Mouse (Mus musculus) midbrain, embryonic 10.5 days (tissue): Measurements from ENCODE around the gene Ntrk3. TPM values are rescaled to one million over a fixed set of nuclear protein-coding genes. Genes with fewer than 3 reads are reported as not detected.

Experiments
- DNase-seq: peaks from one replicate; pipeline ENCODE4 v3.0.0-alpha.2; 2017; ENCODE audit warnings: low spot score
- H3K27ac ChIP-seq: fragments of 300-500 bp; sonication (generic); replicated peaks from 2 replicates; pipeline ENCODE4 v1.5.1; 2016; ENCODE audit warnings: mild to moderate bottlenecking
- H3K27me3 ChIP-seq: fragments of 300-500 bp; sonication (generic); 2 replicates; pipeline ENCODE4 v1.6.1; 2016; ENCODE audit warnings: low read depth, mild to moderate bottlenecking; ENCODE audit not compliant: poor library complexity, severe bottlenecking
- H3K36me3 ChIP-seq: fragments of 300-500 bp; sonication (generic); 2 replicates; pipeline ENCODE4 v1.6.1; 2016; ENCODE audit warnings: mild to moderate bottlenecking, moderate library complexity
- H3K4me1 ChIP-seq: fragments of 300-500 bp; sonication (generic); 2 replicates; pipeline ENCODE4 v1.6.1; 2016
- H3K4me3 ChIP-seq: fragments of 300-500 bp; sonication (generic); 2 replicates; pipeline ENCODE4 v1.5.1; 2016; ENCODE audit warnings: mild to moderate bottlenecking, moderate library complexity
- H3K9me3 ChIP-seq: fragments of 300-500 bp; sonication (generic); replicated peaks from 2 replicates; pipeline ENCODE4 v1.6.1; 2016; ENCODE audit warnings: mild to moderate bottlenecking
- WGBS: fragments of 180-500 bp; shearing (Covaris S2); methylation state at CpG from one replicate; pipeline ENCODE4 v1.1.7; 2016; 5-methylcytosine and 5-hydroxymethylcytosine counted together
- polyA plus RNA-seq: library from polyadenylated mRNA; unstranded; fragments of >200 nt; fragmentation: Nextera tagmentation; extraction: Ambion mirVana; gene quantifications from 2 replicates; pipeline ENCODE4 v1.2.1, GENCODE M21; 2016

The Ntrk3 gene
- polyA plus RNA-seq, 1 experiment from 2014 or later = 2.1 TPM

DNA sequence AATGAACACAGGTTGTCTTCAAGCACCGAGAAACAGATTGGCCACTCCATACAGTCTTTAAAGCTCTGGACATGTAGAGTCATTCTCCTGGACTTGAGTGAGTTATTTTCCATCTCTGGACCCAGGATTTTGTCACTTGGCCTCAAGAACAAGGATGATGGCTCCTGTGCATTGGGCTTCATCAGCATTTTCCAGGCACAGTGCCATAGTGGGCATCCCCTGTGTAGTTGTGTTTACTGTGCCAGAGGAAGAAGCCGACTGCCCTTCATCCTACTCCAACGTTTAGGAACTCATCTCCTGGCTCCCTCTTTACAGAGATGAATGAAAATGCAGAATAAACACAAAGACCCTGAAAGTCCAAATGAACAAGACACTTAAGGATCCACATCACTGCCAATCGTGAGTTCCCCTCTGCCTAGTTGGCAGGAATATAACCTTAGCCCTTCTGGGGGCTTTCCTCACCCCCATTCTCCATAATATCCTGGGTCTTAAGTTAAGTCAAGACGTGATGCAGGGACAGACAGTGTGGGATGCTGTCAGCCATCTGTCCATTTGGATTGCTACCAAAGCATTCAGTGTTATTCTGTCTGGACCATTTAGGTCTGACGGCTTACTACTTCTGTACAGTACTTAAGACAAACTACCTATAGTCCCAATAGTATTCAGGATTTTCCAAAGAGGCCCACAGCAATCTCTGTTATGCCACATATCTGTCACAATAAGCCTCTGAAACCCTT, 137.7 kb downstream of the Ntrk3 start:
- Histone ChIP-seq H3K4me1 (peaks cover 46% of the 10 kb centered on the region), H3K36me3 (no peaks in the 10 kb centered on the region), H3K4me3 (no peak overlapping the region), H3K27me3 (peaks cover 47% of the 10 kb centered on the region), H3K27ac (no peak overlapping the region), H3K9me3 (no peaks in the 10 kb centered on the region)
- 83% methylated on average over 6 of the region's 6 CpGs for WGBS
- DNase-seq = no peak

DNA sequence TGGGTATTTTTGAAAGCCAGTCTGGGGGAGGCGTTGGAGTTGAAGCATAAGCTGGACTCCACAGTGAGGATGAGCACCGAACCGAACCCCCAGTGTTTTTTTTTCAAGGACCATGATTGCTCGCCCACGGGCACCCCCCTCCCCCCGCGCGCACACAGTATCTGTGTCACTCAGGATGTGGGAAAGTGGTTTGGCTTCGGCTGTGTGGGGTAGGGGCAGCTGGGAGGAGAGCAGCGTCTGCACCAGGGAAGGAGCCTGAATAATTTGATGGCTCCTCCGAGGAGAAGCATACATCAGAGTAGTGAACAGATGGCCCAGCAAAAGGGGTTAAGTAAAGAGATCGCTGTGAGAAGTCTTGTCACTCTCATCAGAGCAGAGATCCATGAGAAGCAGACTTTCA, 139.7 kb downstream of the Ntrk3 start:
- no peak for DNase-seq
- Histone ChIP-seq H3K9me3 (no peaks in the 10 kb centered on the region), H3K27ac (peak overlapping the region; percentile 42; the same call in 1 of the 2 replicates), H3K36me3 (no peaks in the 10 kb centered on the region), H3K4me1 (peaks cover 28% of the 10 kb centered on the region), H3K27me3 (peaks cover 50% of the 10 kb centered on the region), H3K4me3 (no peak overlapping the region)
- 44% methylated on average over 12 of the region's 12 CpGs for WGBS

DNA sequence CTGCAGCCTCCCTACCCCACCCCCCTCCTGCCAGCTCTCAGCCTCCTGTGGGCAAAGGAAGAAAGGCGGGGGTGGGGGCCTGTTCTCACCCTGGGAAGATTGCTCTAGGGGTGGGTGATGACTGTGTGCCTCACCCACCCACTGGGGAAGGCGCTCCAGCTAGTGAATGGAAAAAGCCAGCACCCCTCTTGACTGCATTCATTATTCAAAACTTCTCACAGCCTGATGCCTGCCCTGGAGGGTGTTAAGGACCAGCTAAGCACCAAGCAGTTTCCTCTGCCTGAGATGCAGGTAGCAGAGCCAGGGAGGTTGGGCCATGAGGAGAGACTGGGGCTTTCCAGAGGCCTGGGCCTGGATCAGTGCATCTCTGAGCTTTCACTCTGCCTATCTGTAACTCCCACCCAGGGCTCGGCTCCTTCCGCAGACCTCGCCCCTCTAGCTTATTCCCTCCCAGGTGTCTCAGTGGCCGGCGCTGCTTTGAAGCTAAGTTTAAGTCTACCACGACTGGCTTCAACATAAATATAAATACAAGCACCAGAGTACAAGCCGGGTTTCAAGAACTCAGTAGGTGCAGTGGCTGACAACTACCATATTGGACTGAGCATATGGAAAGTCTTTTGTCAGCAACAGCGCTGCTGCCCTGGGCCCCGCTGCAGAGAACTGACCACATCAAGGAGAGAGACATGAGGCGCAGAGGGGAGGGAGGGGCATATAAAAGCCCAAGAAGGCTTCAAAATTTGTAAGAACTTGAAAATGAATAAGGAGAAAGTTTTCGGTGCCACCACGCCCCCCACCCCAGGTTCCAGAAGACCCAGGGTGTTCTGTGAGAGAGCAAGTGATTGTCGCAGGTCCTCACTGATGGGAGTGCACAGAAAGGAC, 140.3 kb downstream of the Ntrk3 start:
- H3K4me1 ChIP-seq = peaks cover 28% of the 10 kb centered on the region
- peaks cover 50% of the 10 kb centered on the region for H3K27me3 ChIP-seq
- H3K9me3 ChIP-seq = no peaks in the 10 kb centered on the region
- H3K4me3 ChIP-seq = no peak overlapping the region
- no peaks in the 10 kb centered on the region for H3K36me3 ChIP-seq
- no peak for DNase-seq
- H3K27ac ChIP-seq = peak overlapping the region; percentile 65
- WGBS = 24% methylated on average over 15 of the region's 15 CpGs

DNA sequence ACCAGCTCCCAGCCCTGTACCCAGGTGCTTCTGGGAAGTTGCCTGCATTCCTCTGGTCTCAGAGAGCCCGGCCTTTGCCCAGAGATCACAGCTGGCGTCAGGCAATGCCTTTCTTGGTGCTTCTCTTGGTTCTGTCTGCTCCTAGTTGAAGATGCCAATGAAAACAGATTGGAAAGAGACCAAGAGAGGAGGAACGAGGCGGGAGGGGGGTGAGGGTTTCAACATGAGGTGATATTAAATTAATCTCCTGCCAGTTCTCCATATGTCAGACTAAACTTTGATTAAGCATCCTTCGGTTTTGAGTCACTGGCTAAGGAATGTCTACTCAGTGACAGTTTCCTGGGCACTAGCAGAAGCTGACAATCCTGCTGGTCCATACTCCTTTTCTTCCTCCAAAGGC, 141.3 kb downstream of the Ntrk3 start:
- Histone ChIP-seq H3K36me3 (no peaks in the 10 kb centered on the region), H3K4me1 (peaks cover 28% of the 10 kb centered on the region), H3K4me3 (no peak overlapping the region), H3K27me3 (peaks cover 50% of the 10 kb centered on the region), H3K9me3 (no peaks in the 10 kb centered on the region), H3K27ac (no peak overlapping the region)
- 51% methylated on average over 5 of the region's 5 CpGs for WGBS
- no peak for DNase-seq

DNA sequence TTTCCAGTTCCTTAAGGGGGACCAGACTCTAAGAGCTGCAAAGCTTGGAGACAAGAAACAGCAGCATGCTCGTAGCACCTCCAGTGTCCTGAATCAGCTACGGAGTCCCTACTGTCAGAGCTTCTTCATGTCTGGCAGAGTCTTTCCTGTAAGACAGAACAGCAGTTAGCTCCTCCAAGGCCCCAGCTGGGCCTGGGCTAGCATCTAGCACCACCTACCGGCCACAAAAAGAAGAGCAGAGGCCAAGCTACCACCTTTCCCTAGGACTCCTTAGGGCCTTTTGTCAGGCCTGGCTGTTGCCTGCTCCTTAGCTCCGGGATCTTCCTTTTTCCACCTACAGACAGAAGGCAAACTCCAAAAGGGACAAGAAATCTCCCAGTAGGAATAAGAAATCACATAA, 141.9 kb downstream of the Ntrk3 start:
- DNase-seq = peak; percentile 74
- H3K4me1 ChIP-seq = peaks cover 28% of the 10 kb centered on the region
- peaks cover 49% of the 10 kb centered on the region for H3K27me3 ChIP-seq
- H3K27ac ChIP-seq = 0 out of 2 replicates have a peak overlapping the region, but pooled peaks have one; percentile 13
- 11% methylated on average over 4 of the region's 4 CpGs for WGBS
- no peaks in the 10 kb centered on the region for H3K36me3 ChIP-seq
- no peaks in the 10 kb centered on the region for H3K9me3 ChIP-seq
- H3K4me3 ChIP-seq = no peak overlapping the region

DNA sequence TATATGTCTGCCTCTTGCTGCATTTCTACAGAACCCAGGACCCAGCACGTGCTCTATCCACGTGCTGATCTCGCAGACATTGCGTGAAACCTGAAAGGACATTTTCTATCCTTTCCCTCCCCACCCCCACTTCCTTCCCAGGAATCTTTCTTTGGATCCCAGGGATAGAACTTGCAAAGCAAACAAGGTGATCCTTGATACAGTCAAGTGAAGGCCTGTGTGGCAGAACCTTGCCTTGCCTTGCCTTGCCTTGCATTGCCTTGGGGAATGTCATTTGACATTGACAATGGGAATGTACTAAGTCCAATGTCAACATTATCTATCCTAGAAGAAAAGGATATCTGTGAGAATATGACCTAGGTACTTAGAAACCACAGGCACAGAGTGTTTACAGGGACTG, 144.9 kb downstream of the Ntrk3 start:
- Histone ChIP-seq H3K9me3 (no peaks in the 10 kb centered on the region), H3K4me3 (no peak overlapping the region), H3K27me3 (peaks cover 22% of the 10 kb centered on the region), H3K4me1 (peaks cover 17% of the 10 kb centered on the region), H3K36me3 (no peaks in the 10 kb centered on the region), H3K27ac (no peak overlapping the region)
- 87% methylated on average over 4 of the region's 4 CpGs for WGBS
- DNase-seq = no peak

DNA sequence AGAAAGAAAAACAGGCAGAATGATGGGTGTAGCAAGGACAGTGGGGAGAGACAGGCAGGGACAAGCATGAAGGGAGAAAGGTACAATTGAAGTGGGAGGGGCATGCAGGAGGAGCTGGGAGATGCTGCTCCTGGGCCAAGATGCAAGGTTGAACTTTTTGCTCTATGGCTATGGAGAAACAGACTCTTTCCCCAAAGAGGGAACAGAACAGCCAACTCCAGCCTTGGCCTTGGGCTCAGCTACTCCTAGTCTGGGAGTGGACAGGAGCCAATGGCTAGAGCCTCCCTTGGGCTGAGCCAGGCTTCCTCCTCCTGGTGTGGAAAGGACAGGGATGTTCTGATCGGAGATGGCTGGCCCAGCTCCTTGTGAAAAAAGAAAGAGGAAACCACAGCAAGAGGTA, 145.6 kb downstream of the Ntrk3 start:
- H3K9me3 ChIP-seq = no peaks in the 10 kb centered on the region
- H3K4me3 ChIP-seq = no peak overlapping the region
- H3K27ac ChIP-seq = no peak overlapping the region
- peaks cover 9% of the 10 kb centered on the region for H3K4me1 ChIP-seq
- no peaks in the 10 kb centered on the region for H3K36me3 ChIP-seq
- WGBS = 90% methylated on average over 1 of the region's 1 CpGs
- H3K27me3 ChIP-seq = peaks cover 19% of the 10 kb centered on the region
- no peak for DNase-seq

DNA sequence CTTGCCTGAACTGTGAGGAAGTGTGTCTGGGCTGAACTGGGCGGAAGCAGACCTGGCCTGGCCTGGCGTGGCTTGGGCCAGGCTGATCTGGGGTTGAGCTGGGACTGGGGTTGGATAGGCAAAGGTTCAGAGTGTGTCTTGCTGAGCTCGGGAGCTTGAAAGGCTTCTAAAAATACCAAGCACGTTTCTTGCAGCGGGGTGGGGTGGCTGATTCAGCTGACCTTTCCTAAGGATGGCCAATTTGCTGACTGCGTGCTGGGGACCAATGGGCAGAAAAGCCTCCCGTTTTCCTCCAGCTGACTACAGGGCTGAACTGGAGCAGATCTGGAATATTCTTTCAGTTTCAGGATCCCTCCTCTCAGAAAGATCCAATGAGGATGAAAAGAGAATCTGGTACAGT, 148.0 kb downstream of the Ntrk3 start:
- peaks cover 29% of the 10 kb centered on the region for H3K27me3 ChIP-seq
- no peaks in the 10 kb centered on the region for H3K36me3 ChIP-seq
- 66% methylated on average over 7 of the region's 7 CpGs for WGBS
- no peaks in the 10 kb centered on the region for H3K9me3 ChIP-seq
- H3K4me1 ChIP-seq = peaks cover 5% of the 10 kb centered on the region
- no peak for DNase-seq
- no peak overlapping the region for H3K27ac ChIP-seq
- no peak overlapping the region for H3K4me3 ChIP-seq

DNA sequence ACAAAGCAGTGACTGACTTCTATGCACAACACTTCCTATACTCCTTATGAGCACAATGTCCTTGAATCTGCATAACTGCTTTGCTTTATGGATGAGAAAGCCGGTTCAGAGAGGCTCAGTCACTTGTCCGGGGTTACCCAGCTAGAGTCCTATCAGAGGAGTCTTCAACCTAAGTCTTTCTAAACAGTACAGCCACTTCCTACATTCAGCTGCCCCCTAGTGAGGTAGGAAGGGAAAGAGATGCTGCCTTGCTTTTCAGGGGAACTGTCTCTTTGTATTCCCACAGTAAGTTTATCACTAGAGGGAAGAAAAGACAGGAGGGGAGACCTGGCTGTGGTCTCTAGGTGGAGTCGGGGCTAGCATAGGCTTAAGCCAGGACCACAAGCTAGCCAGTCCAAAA, 151.0 kb downstream of the Ntrk3 start:
- no peak overlapping the region for H3K4me3 ChIP-seq
- H3K27me3 ChIP-seq = peaks cover 54% of the 10 kb centered on the region
- DNase-seq = no peak
- peaks cover 5% of the 10 kb centered on the region for H3K4me1 ChIP-seq
- WGBS = 40% methylated on average over 3 of the region's 3 CpGs
- H3K27ac ChIP-seq = no peak overlapping the region
- no peaks in the 10 kb centered on the region for H3K9me3 ChIP-seq
- H3K36me3 ChIP-seq = no peaks in the 10 kb centered on the region

DNA sequence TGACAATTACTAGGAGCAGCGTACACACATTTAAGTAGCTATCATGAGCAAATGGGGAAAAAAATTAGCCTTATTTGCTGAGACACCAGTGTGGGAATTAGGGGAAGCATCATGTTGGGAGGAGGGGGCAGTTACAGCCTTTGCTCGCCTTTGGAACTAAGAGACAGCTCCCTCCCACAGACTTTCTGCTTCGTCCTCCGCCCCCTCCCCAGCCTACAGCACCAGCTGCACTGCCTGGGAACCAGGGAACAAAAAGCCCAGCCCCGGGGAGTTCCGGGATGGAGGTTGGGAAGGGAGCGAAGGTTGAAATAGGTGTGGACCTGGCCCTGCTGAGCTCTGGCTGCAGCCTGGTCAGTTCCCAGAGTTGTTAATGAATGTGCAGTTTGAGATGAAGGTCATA, 151.9 kb downstream of the Ntrk3 start:
- Histone ChIP-seq H3K27me3 (peaks cover 62% of the 10 kb centered on the region), H3K4me3 (no peak overlapping the region), H3K9me3 (no peaks in the 10 kb centered on the region), H3K27ac (no peak overlapping the region), H3K36me3 (no peaks in the 10 kb centered on the region), H3K4me1 (peaks cover 5% of the 10 kb centered on the region)
- 39% methylated on average over 7 of the region's 7 CpGs for WGBS
- DNase-seq = no peak

DNA sequence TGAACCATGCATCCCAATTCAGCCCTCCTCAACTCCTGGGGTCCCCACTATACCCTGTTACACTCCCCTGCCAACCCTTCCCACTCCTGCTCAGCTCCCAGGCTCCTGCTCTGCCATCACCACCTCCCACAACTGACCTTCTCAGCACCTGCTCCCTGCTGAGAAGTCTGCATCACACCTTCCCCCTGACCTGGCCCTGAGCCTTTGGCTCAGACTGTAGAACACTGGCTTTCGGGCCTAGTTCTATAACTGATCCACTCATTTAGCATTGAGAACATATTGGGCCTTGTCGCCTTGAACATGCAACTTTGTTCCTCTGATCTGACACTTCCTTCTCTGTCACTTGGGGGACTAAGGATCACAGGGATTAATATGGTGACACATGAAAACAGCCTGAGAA, 152.9 kb downstream of the Ntrk3 start:
- H3K27me3 ChIP-seq = peaks cover 73% of the 10 kb centered on the region
- no peak for DNase-seq
- H3K27ac ChIP-seq = no peak overlapping the region
- no peaks in the 10 kb centered on the region for H3K9me3 ChIP-seq
- H3K4me1 ChIP-seq = peaks cover 5% of the 10 kb centered on the region
- no peaks in the 10 kb centered on the region for H3K36me3 ChIP-seq
- no peak overlapping the region for H3K4me3 ChIP-seq
- WGBS = 88% methylated on average over 2 of the region's 2 CpGs

DNA sequence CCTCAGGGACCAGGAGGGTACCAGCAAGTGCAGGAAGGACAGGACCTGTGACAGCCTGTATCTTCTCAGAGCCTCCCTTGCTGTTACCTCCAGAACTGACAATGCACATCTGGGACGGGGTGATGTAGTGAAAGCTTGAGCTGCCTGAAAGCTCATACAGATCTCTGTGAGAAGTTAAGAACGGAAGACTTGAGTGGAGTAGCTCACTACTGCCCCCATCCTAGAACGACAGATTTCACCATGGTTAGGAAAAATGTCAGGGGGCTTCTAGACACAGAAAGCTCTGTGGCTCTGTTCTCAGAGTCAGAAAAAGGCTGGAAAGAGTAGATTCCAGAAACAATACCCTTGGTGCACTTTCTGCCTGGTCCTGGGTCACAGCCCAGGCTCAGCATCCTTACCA, 153.3 kb downstream of the Ntrk3 start:
- Histone ChIP-seq H3K4me3 (no peak overlapping the region), H3K36me3 (no peaks in the 10 kb centered on the region), H3K27ac (no peak overlapping the region), H3K27me3 (peaks cover 77% of the 10 kb centered on the region), H3K9me3 (no peaks in the 10 kb centered on the region), H3K4me1 (peaks cover 8% of the 10 kb centered on the region)
- DNase-seq = no peak
- WGBS = 19% methylated on average over 3 of the region's 3 CpGs

DNA sequence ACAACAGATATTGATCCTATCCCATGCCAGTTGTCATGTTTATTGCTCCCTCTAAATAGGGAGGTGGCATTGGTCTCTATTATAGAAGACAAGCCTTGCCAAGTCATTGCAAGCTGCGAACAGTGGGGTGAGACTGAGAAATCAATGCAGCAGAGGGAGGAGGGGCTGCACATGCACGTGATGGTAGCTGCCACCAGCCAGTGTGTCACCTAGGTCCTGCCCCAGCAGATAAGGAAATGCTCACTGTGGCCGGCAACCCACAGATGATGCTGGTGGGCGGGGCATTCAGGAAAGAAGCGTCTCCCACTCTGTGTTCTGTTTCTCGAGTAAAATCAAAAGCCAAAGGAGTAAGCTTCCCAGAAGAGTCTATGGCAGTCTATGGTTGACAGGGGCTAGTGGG, 154.1 kb downstream of the Ntrk3 start:
- Histone ChIP-seq H3K9me3 (no peaks in the 10 kb centered on the region), H3K36me3 (no peaks in the 10 kb centered on the region), H3K4me1 (peaks cover 16% of the 10 kb centered on the region), H3K27ac (no peak overlapping the region), H3K4me3 (no peak overlapping the region), H3K27me3 (peaks cover 85% of the 10 kb centered on the region)
- WGBS = 69% methylated on average over 6 of the region's 6 CpGs
- DNase-seq = no peak
